Mouse (Mus musculus) cerebellum, postnatal 4 days (tissue): ENCODE measurements at regions not wholly inside any gene's neighbourhood (a gene's known extent, or its start where the extent isn't known, plus 50 kb on each side); places are given as distances from the start of the nearest gene placed in this dataset.

Source experiments
- DNase-seq, 2 experiments: peaks; one replicate each; pipeline ENCODE4 v3.0.0; 2022; ENCODE audit warnings: low spot score in 2 of 2, mixed read lengths in 1 of 2

- DNase-seq = no peak
These were observed 68.3 kb downstream of the Cd83 start for GRCm38 (mm10) chr13:43852888-43853287.

- DNase-seq = no peak
These were observed 70.4 kb downstream of the Cd83 start for GRCm38 (mm10) chr13:43854973-43855372.

DNA sequence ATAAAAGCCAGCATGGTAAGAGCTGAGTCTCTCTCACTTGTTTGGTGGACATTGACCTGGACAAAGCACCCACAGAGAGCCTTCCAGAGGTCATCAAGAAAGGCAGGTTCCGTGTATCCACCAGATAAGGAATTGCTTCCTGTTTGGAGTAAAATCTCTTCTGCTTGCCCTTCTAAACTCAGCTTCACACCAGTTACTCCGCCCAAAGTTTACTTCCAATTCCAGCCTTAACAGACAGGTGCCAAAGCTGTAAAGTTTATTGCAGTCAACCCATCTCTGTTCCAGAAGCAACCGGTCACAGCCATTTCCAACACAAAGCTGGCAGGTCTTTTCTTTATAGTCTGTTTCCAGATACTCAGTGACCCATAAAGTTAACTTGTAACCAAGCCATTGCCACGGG lies 76.4 kb downstream of the Cd83 start:
- no peak for DNase-seq

- DNase-seq = no peak
These were observed 76.8 kb downstream of the Cd83 start for GRCm38 (mm10) chr13:43861424-43861823.

GRCm38 (mm10) chr13:43862056-43862455 lies 77.5 kb downstream of the Cd83 start:
- no peak for DNase-seq

DNA sequence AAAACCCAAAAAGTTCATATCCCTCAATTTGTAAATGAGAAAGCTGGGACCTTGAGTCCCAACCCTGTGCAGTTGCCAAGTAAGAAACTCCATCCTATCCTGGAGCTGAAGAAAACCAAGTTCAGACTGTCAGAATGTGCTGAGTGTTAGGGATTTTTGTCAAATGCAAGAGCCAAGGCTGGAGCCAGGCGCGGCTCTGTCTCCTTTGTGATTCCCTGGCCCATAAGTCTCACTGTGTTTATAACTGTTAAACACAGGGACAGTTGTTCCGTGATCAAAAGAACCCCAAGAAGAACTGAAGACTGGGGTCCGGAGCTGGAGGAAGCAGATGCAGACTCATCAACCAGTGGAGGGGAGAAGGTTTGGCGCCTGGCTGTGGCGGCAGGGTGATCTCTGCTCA lies 78.0 kb downstream of the Cd83 start:
- no peak for DNase-seq

DNA sequence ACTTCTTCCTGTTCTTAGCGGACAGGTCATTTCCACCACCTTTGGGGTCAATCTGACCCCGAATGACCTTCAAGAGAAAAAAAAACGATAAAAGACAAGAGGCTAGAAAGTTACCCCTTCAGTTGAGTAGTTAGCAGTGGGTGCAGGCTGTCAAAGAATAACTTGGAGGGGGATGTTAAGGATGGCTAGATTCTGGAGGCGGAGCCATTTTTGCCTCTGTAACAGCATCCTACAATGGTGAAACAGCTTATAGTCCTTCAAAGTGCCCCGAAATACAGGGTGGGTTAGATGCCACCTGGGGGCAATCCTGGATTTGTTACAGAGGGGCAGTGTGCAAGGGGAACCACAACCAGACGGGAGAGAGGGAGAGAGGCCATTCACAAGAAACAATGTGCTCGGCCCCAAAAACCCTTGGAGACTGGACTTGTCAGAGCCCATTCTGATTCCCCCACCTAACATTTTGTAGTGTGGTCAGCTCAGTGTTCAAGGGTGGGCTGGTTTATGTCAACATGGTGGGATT lies 79.1 kb downstream of the Cd83 start:
- no peak for DNase-seq

- peak; percentile 99 to 100 for DNase-seq
These were observed 79.7 kb downstream of the Cd83 start for GRCm38 (mm10) chr13:43864153-43864861.

- DNase-seq = peak in 1 of 2 experiments; percentile 30
These were observed 80.5 kb downstream of the Cd83 start for GRCm38 (mm10) chr13:43865036-43865435.

DNA sequence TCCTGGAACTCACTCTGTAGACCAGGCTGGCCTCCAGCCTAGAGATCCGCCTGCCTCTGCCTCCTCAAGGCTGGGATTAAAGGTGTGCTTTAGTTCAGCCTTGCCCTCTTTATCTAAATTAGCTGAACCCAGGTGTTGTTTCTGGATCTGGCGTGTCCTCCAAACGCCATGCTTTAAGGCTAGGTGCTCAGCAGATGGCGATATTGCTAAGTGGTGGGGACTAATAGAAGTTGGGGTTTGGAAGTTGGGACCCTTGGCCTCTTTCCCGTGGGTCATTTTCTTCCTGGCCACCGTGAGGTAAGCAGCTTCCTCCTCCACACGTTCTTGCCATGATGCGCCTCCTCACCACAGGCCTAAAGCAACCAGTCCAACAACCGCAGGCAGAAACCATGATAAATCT lies 91.3 kb downstream of the Cd83 start:
- no peak for DNase-seq

- DNase-seq = no peak
These were observed 102.7 kb downstream of the Cd83 start for GRCm38 (mm10) chr13:43887284-43887683.

DNA sequence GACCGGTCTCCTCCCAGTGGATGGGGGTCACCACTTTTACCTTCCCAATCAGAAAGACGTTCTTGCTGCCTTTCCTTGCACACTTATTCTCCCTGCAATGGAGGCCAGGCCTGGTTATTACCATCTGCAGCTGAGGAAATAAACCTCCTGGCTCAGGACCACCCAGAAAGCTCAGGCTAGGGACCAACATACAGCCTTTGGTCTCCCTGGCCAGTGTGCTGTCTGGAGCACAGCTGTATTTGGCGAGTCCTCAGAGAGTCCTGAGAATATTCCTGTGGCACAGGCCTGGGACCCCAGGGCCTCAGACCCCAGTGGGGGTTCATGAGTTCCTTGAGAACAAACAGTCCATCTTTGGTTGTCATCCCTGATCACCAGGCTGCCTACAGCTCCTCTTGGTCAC lies 107.4 kb downstream of the Cd83 start:
- no peak for DNase-seq

- DNase-seq = no peak
These were observed 111.4 kb downstream of the Cd83 start for GRCm38 (mm10) chr13:43895990-43896389.

DNA sequence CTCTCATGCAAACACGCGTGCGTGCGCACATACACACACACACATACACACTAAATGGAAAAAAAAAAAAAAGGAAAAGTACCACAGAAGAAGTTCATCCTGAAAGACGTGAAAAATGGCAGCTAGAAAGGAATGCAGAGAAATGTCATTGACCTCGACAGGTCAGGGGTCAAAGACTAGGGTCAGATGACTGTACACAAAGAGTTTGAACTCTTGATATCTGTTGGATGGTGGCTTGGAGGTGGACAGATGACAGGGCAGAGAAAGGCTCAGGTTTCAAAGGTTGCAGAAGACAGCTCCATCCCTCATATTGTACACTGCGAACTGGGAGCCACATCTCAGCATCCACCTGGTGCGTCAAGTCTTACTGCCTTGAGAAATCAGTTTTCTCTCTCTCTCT lies 112.5 kb downstream of the Cd83 start:
- DNase-seq = no peak

GRCm38 (mm10) chr13:43898555-43899258 lies 114.1 kb downstream of the Cd83 start:
- no peak for DNase-seq

GRCm38 (mm10) chr13:43900115-43900514 lies 115.5 kb downstream of the Cd83 start:
- DNase-seq = peak in 1 of 2 experiments; percentile 35

GRCm38 (mm10) chr13:43900758-43901157 lies 116.2 kb downstream of the Cd83 start:
- DNase-seq = peak in 1 of 2 experiments; percentile 32

- peak in 1 of 2 experiments; percentile 52 for DNase-seq
These were observed 118.8 kb downstream of the Cd83 start for GRCm38 (mm10) chr13:43903391-43903790.

DNA sequence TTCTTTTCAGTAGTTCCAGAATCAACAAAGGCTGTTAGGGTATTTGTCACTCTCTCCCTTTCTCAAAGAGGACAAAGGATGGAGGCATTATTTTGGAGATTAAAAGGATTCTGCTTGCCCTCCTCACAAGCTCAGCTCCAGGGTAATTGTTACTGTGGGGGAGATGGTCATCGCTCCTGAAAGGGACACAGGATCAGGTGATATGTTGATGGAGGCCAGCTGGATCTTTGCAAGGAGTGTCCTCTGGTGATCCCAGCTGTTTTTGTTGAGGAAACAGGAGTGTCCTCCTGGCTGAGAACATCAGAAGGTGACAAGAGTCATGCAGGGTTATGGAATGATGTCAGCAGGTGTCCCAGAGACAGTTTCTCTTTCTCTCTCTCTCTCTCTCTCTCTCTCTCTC lies 119.7 kb downstream of the Cd83 start:
- no peak for DNase-seq

GRCm38 (mm10) chr13:43906241-43906640 lies 121.7 kb downstream of the Cd83 start:
- no peak for DNase-seq

- no peak for DNase-seq
These were observed 122.8 kb downstream of the Cd83 start for GRCm38 (mm10) chr13:43907425-43907824.

DNA sequence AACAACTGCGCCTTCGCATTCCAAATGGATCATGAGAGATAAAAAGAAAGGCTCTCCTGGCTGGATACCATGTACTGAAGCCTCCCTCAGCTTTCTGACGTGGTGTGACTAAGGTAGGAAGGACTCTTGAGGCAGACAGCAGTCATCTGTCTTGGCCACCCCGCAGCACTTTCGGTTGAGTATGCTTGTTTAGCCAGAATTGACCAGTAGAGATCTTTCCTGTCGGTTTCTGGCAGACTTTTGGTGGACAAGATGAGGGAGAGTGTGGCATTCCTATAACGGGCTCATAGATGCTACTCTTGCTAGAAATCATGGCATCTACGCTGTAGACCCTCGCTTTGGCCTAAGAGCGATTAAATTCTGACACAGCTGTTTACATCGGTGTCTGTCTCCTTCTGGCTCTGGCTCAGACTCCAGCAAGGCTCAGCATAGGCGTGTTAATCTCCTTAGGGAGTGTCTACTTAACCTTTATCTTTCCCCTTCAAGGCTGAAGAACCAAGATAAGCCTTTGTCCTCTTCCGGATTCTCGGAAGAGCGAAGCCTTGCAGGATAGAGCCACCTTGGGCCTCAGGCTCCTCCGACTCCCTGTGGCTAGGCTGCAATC lies 123.6 kb downstream of the Cd83 start:
- DNase-seq = no peak

DNA sequence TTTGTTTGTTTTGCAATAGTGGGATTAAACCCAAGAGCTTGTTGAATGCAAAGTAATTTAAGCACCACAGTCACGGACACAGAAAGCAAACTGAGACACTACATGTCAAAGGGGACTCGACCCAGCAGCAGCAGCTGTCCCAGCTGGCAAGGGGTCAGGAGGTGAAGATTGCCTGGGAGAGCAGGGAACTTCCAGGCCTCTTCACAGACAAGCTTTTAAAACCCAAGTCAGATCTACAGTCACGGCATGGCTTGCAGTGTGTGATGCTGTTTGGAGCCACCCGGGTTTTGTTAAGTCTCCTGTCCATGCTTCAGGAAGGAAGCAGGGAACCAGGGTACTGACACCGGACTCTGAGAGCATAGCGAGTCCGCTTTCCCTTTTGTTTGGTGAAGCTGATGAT lies 125.4 kb downstream of the Cd83 start:
- no peak for DNase-seq
